Mouse (Mus musculus): ENCODE measurements around the gene Bicc1.

DNA sequence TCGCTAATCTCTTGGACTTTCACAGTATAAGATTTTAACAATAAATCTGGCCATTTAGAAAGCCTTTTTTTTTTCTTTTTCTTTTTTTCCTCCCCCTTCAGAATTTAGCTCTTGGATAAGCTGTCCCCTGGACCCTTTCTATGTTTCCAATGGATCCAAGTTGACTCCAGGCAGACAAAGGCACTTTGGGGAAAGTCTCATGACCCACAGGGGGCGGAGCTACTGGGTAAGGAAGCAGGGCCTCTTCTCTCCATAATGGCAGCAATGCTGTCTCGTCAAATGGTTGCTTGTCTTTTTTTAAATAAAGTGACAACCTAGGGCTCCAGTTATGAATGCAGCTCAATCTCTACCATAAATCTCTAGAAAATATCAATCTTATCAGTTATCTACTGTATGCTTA lies 235.6 kb downstream of the Bicc1 start:
- TF ChIP-seq CTCF (conservative IDR thresholded peaks at IDR 0.05; ENCODE audit: insufficient read depth, insufficient read length, low read depth, low read length) (no peak), POLR2A (IDR thresholded peaks at IDR 0.05; ENCODE audit: low read depth, low read length) (no peak)
